Mouse (Mus musculus): ENCODE data around the gene Cryba2. TPM values are rescaled to one million over a fixed set of nuclear protein-coding genes. Genes with fewer than 3 reads are reported as not detected.
A peak's percentile ranks its signal among the peaks of the same experiment; 100 is the strongest.

Gene Cryba2
- total and polyA plus RNA-seq, 2 experiments from 2014 or later, result not detected

- no peak for TF ChIP-seq CTCF (IDR thresholded peaks at IDR 0.05; ENCODE audit: low read depth)
- Histone ChIP-seq H3K4me1 (ENCODE audit: insufficient read depth) (peaks cover 18% of the 10 kb centered on the region), H3K27ac (ENCODE audit: low read depth, low read length) (peak overlapping the region; percentile 60), H3K9me3 (ENCODE audit: low read length) (no peaks in the 10 kb centered on the region), H3K9ac (peak overlapping the region; percentile 88), H3K4me2 (ENCODE audit: low read depth) (peak overlapping the region; percentile 68), H3K4me3 (ENCODE audit: low read depth, low read length) (peak overlapping the region; percentile 79), H3K36me3 (ENCODE audit: insufficient read depth) (no peaks in the 10 kb centered on the region), H3K27me3 (ENCODE audit: insufficient read depth, low read length) (peaks cover 6% of the 10 kb centered on the region)
- no peak for ATAC-seq
- 1% methylated on average over 73 of the region's 74 CpGs for WGBS
- peak; percentile 61 for DNase-seq
These were observed 37.1 kb downstream of the Cryba2 start for GRCm38 (mm10) chr1:74855651-74856438.

- H3K4me1 ChIP-seq (ENCODE audit: insufficient read depth), result peaks cover 18% of the 10 kb centered on the region
- TF ChIP-seq CTCF (IDR thresholded peaks at IDR 0.05; ENCODE audit: low read depth), result no peak
- no peak for ATAC-seq
- H3K9ac ChIP-seq, result peak overlapping the region; percentile 88
- H3K4me2 ChIP-seq (ENCODE audit: low read depth), result peak overlapping the region; percentile 68
- peak overlapping the region; percentile 79 for H3K4me3 ChIP-seq (ENCODE audit: low read depth, low read length)
- WGBS, result 2% methylated on average over 42 of the region's 48 CpGs
- peak overlapping the region; percentile 60 for H3K27ac ChIP-seq (ENCODE audit: low read depth, low read length)
- no peaks in the 10 kb centered on the region for H3K9me3 ChIP-seq (ENCODE audit: low read length)
- H3K27me3 ChIP-seq (ENCODE audit: insufficient read depth, low read length), result peaks cover 6% of the 10 kb centered on the region
- DNase-seq, result no peak
- no peaks in the 10 kb centered on the region for H3K36me3 ChIP-seq (ENCODE audit: insufficient read depth)
These were observed 37.8 kb downstream of the Cryba2 start for GRCm38 (mm10) chr1:74855156-74855555.

DNA sequence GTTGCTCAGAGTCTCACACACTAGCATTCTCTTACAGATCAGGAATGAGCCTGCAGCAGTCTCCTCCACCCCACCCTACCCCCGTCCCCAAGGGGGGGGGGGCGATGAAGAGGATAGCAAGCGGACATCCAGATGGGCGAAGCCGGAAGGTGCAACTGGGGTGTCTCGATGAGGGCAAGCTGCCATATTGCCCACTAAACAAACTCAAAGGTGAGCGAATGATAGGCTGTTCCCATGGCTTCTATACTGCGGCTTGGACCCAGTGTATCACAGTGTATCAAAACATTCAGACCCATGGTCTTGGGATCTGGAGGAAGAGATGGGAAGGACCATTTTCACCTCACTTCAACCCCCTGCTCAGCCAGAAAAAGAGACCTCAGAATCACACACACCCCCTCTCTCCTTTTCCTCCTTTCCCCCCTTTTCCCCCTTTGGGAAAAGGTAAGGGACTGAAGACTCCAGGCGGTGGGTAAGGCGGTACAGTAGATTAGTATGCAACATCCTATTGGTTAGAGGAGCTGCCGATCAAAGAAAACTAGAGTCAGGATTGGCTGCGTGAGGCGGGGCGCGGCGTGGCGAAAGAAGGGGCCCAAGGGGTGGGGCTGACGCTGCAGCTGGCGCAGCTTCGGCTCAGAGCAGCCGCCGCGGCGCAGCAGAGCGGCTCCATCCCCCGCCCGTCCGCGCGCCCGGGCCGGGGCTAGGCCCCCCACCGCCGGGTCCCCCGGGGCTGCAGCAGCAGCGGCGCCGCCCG lies 38.5 kb downstream of the Cryba2 start, which contains the start of gene Cdk5r2:
Gene Cdk5r2 (plus strand): TSS at position 629 of the 751 bp plus-strand sequence.
- WGBS, result 3% methylated on average over 32 of the region's 39 CpGs
- Histone ChIP-seq H3K4me2 (ENCODE audit: low read depth) (peak within 1 kb of the TSS; percentile 68), H3K9me3 (ENCODE audit: low read length) (no peaks in the 10 kb centered on the region), H3K27ac (ENCODE audit: low read depth, low read length) (peak within 1 kb of the TSS; percentile 60), H3K4me1 (ENCODE audit: insufficient read depth) (peaks cover 12% of the 10 kb centered on the region), H3K36me3 (ENCODE audit: insufficient read depth) (no peaks in the 10 kb centered on the region), H3K9ac (peak within 1 kb of the TSS; percentile 88), H3K27me3 (ENCODE audit: insufficient read depth, low read length) (peaks cover 6% of the 10 kb centered on the region), H3K4me3 (ENCODE audit: low read depth, low read length) (peak within 1 kb of the TSS; percentile 79)
- ATAC-seq, result peak; percentile 92
- DNase-seq, result peak; percentile 97
- no peak for TF ChIP-seq CTCF (IDR thresholded peaks at IDR 0.05; ENCODE audit: low read depth)

- Histone ChIP-seq H3K27me3 (ENCODE audit: insufficient read depth, low read length) (no peaks in the 10 kb centered on the region), H3K9ac (no peak overlapping the region), H3K9me3 (ENCODE audit: low read length) (no peaks in the 10 kb centered on the region), H3K4me1 (ENCODE audit: insufficient read depth) (peaks cover 4% of the 10 kb centered on the region), H3K36me3 (ENCODE audit: insufficient read depth) (no peaks in the 10 kb centered on the region), H3K27ac (ENCODE audit: low read depth, low read length) (no peak overlapping the region), H3K4me3 (ENCODE audit: low read depth, low read length) (no peak overlapping the region), H3K4me2 (ENCODE audit: low read depth) (no peak overlapping the region)
- ATAC-seq (no peak), DNase-seq (no peak)
- no peak for TF ChIP-seq CTCF (IDR thresholded peaks at IDR 0.05; ENCODE audit: low read depth)
- 10% methylated on average over 6 of the region's 6 CpGs for WGBS
These were observed 41.8 kb downstream of the Cryba2 start for GRCm38 (mm10) chr1:74851001-74851775.

GRCm38 (mm10) chr1:74850251-74850650 lies 42.7 kb downstream of the Cryba2 start:
- Histone ChIP-seq H3K4me2 (ENCODE audit: low read depth) (no peak overlapping the region), H3K9ac (no peak overlapping the region), H3K4me3 (ENCODE audit: low read depth, low read length) (no peak overlapping the region), H3K27ac (ENCODE audit: low read depth, low read length) (no peak overlapping the region), H3K4me1 (ENCODE audit: insufficient read depth) (peaks cover 4% of the 10 kb centered on the region), H3K36me3 (ENCODE audit: insufficient read depth) (no peaks in the 10 kb centered on the region), H3K27me3 (ENCODE audit: insufficient read depth, low read length) (no peaks in the 10 kb centered on the region), H3K9me3 (ENCODE audit: low read length) (no peaks in the 10 kb centered on the region)
- TF ChIP-seq CTCF (IDR thresholded peaks at IDR 0.05; ENCODE audit: low read depth), result no peak
- no peak for ATAC-seq
- DNase-seq, result peak; percentile 27
- 19% methylated on average over 6 of the region's 6 CpGs for WGBS

- no peak overlapping the region for H3K9ac ChIP-seq
- H3K4me1 ChIP-seq (ENCODE audit: insufficient read depth), result no peaks in the 10 kb centered on the region
- H3K4me3 ChIP-seq (ENCODE audit: low read depth, low read length), result no peak overlapping the region
- H3K27me3 ChIP-seq (ENCODE audit: insufficient read depth, low read length), result no peaks in the 10 kb centered on the region
- no peak overlapping the region for H3K27ac ChIP-seq (ENCODE audit: low read depth, low read length)
- H3K36me3 ChIP-seq (ENCODE audit: insufficient read depth), result no peaks in the 10 kb centered on the region
- WGBS, result 47% methylated on average over 5 of the region's 5 CpGs
- DNase-seq (no peak), ATAC-seq (no peak)
- no peak for TF ChIP-seq CTCF (IDR thresholded peaks at IDR 0.05; ENCODE audit: low read depth)
- no peak overlapping the region for H3K4me2 ChIP-seq (ENCODE audit: low read depth)
- no peaks in the 10 kb centered on the region for H3K9me3 ChIP-seq (ENCODE audit: low read length)
These were observed 44.0 kb downstream of the Cryba2 start for GRCm38 (mm10) chr1:74848946-74849345.
